Mouse (Mus musculus): Measurements from ENCODE around the gene Prkci. TPM values are rescaled to one million over a fixed set of nuclear protein-coding genes. Genes with fewer than 3 reads are reported as not detected.

The Prkci gene
- polyA plus RNA-seq (2016; fragmentation: Nextera tagmentation; extraction: Ambion mirVana): 33.1 and 39.2 TPM in 2 replicates

GRCm38 (mm10) chr3:30995283-30995898 is at the start of gene Prkci:
Gene Prkci, plus strand, starts transcription at chr3:30995747.
- no peaks in the 10 kb centered on the region for H3K9me3 ChIP-seq
- H3K36me3 ChIP-seq: no peaks in the 10 kb centered on the region
- ATAC-seq (ENCODE audit: low FRiP score, low read depth): peak; percentile 98
- H3K9ac ChIP-seq (replicated peaks): peak within 1 kb of the TSS; percentile 89
- H3K27me3 ChIP-seq: peaks cover 5% of the 10 kb centered on the region; the same call in 1 of the 2 replicates
- H3K27ac ChIP-seq (replicated peaks): peak within 1 kb of the TSS; percentile 73
- H3K4me3 ChIP-seq: peak within 1 kb of the TSS; percentile 87
- H3K4me2 ChIP-seq (replicated peaks): peak within 1 kb of the TSS; percentile 72
- peaks cover 15% of the 10 kb centered on the region for H3K4me1 ChIP-seq
- under 1% methylated on average over 44 of the region's 50 CpGs for WGBS

GRCm38 (mm10) chr3:30951652-30952051 is 43.9 kb upstream of the Prkci start:
- 93% methylated on average over 3 of the region's 3 CpGs for WGBS
- Histone ChIP-seq H3K9ac (replicated peaks) (no peak overlapping the region), H3K4me3 (no peak overlapping the region), H3K4me1 (no peaks in the 10 kb centered on the region), H3K4me2 (replicated peaks) (no peak overlapping the region), H3K9me3 (no peaks in the 10 kb centered on the region), H3K27ac (replicated peaks) (no peak overlapping the region), H3K36me3 (peaks cover 33% of the 10 kb centered on the region), H3K27me3 (no peaks in the 10 kb centered on the region)
- no peak for ATAC-seq (ENCODE audit: low FRiP score, low read depth)

GRCm38 (mm10) chr3:30952273-30953070 is 43.1 kb upstream of the Prkci start:
- Histone ChIP-seq H3K9ac (replicated peaks) (no peak overlapping the region), H3K36me3 (peaks cover 35% of the 10 kb centered on the region), H3K27me3 (no peaks in the 10 kb centered on the region), H3K4me3 (no peak overlapping the region), H3K27ac (replicated peaks) (no peak overlapping the region), H3K4me1 (no peaks in the 10 kb centered on the region), H3K4me2 (replicated peaks) (no peak overlapping the region), H3K9me3 (no peaks in the 10 kb centered on the region)
- 93% methylated on average over 12 of the region's 12 CpGs for WGBS
- no peak for ATAC-seq (ENCODE audit: low FRiP score, low read depth)

- 94% methylated on average over 6 of the region's 6 CpGs for WGBS
- peaks cover 53% of the 10 kb centered on the region for H3K36me3 ChIP-seq
These were observed 39.2 kb upstream of the Prkci start for GRCm38 (mm10) chr3:30956327-30956726.

GRCm38 (mm10) chr3:30958709-30959108 is 36.8 kb upstream of the Prkci start:
- H3K4me3 ChIP-seq: no peak overlapping the region
- peaks cover 64% of the 10 kb centered on the region for H3K36me3 ChIP-seq
- 83% methylated on average over 2 of the region's 2 CpGs for WGBS
- H3K27ac ChIP-seq (replicated peaks): no peak overlapping the region
- no peak overlapping the region for H3K4me2 ChIP-seq (replicated peaks)
- H3K9ac ChIP-seq (replicated peaks): no peak overlapping the region
- H3K4me1 ChIP-seq: no peaks in the 10 kb centered on the region; the same call in 1 of the 2 replicates
- no peak for ATAC-seq (ENCODE audit: low FRiP score, low read depth)
- no peaks in the 10 kb centered on the region for H3K9me3 ChIP-seq
- no peaks in the 10 kb centered on the region for H3K27me3 ChIP-seq

More at GRCm38 (mm10) chr3:30956327-30956726, 39.2 kb upstream of the Prkci start:
- H3K27me3 ChIP-seq: no peaks in the 10 kb centered on the region
- H3K4me2 ChIP-seq (replicated peaks): no peak overlapping the region
- no peak overlapping the region for H3K9ac ChIP-seq (replicated peaks)
- H3K4me3 ChIP-seq: no peak overlapping the region
- no peak overlapping the region for H3K27ac ChIP-seq (replicated peaks)
- ATAC-seq (ENCODE audit: low FRiP score, low read depth): no peak
- no peaks in the 10 kb centered on the region; the same call in 1 of the 2 replicates for H3K4me1 ChIP-seq
- H3K9me3 ChIP-seq: no peaks in the 10 kb centered on the region

- Histone ChIP-seq H3K4me2 (replicated peaks) (no peak overlapping the region), H3K27ac (replicated peaks) (no peak overlapping the region), H3K36me3 (peaks cover 68% of the 10 kb centered on the region), H3K27me3 (no peaks in the 10 kb centered on the region), H3K9ac (replicated peaks) (no peak overlapping the region), H3K4me3 (no peak overlapping the region), H3K9me3 (no peaks in the 10 kb centered on the region), H3K4me1 (no peaks in the 10 kb centered on the region; the same call in 1 of the 2 replicates)
- no peak for ATAC-seq (ENCODE audit: low FRiP score, low read depth)
- WGBS: 84% methylated on average over 7 of the region's 7 CpGs
These were observed 35.4 kb upstream of the Prkci start for GRCm38 (mm10) chr3:30959868-30960831.

- no peak overlapping the region for H3K4me2 ChIP-seq (replicated peaks)
- 88% methylated on average over 4 of the region's 4 CpGs for WGBS
These were observed 32.4 kb upstream of the Prkci start for GRCm38 (mm10) chr3:30963100-30963499.

GRCm38 (mm10) chr3:30964216-30964615 is 31.3 kb upstream of the Prkci start:
- no peak overlapping the region for H3K4me3 ChIP-seq
- no peak for ATAC-seq (ENCODE audit: low FRiP score, low read depth)
- WGBS: 94% methylated on average over 3 of the region's 3 CpGs
- peaks cover 8% of the 10 kb centered on the region for H3K4me1 ChIP-seq
- no peaks in the 10 kb centered on the region for H3K9me3 ChIP-seq
- H3K9ac ChIP-seq (replicated peaks): no peak overlapping the region
- H3K27me3 ChIP-seq: no peaks in the 10 kb centered on the region
- no peak overlapping the region for H3K27ac ChIP-seq (replicated peaks)
- no peak overlapping the region for H3K4me2 ChIP-seq (replicated peaks)
- peaks cover 54% of the 10 kb centered on the region for H3K36me3 ChIP-seq

More at GRCm38 (mm10) chr3:30963100-30963499, 32.4 kb upstream of the Prkci start:
- peaks cover 4% of the 10 kb centered on the region for H3K4me1 ChIP-seq
- H3K36me3 ChIP-seq: peaks cover 64% of the 10 kb centered on the region
- H3K27me3 ChIP-seq: no peaks in the 10 kb centered on the region
- no peak overlapping the region for H3K4me3 ChIP-seq
- no peak overlapping the region for H3K9ac ChIP-seq (replicated peaks)
- H3K27ac ChIP-seq (replicated peaks): no peak overlapping the region
- ATAC-seq (ENCODE audit: low FRiP score, low read depth): no peak
- H3K9me3 ChIP-seq: no peaks in the 10 kb centered on the region

- WGBS: 93% methylated on average over 13 of the region's 13 CpGs
- no peak for ATAC-seq (ENCODE audit: low FRiP score, low read depth)
- H3K27me3 ChIP-seq: no peaks in the 10 kb centered on the region
- H3K9me3 ChIP-seq: no peaks in the 10 kb centered on the region
- H3K4me1 ChIP-seq: peaks cover 8% of the 10 kb centered on the region
- no peak overlapping the region for H3K27ac ChIP-seq (replicated peaks)
- no peak overlapping the region for H3K9ac ChIP-seq (replicated peaks)
- no peak overlapping the region for H3K4me3 ChIP-seq
- peaks cover 40% of the 10 kb centered on the region for H3K36me3 ChIP-seq
- no peak overlapping the region for H3K4me2 ChIP-seq (replicated peaks)
These were observed 29.9 kb upstream of the Prkci start for GRCm38 (mm10) chr3:30965644-30966043.

GRCm38 (mm10) chr3:30968531-30969092 is 26.9 kb upstream of the Prkci start:
- Histone ChIP-seq H3K9me3 (no peaks in the 10 kb centered on the region), H3K27ac (replicated peaks) (peak overlapping the region; percentile 84), H3K4me1 (peaks cover 8% of the 10 kb centered on the region), H3K27me3 (no peaks in the 10 kb centered on the region), H3K36me3 (peaks cover 21% of the 10 kb centered on the region), H3K9ac (replicated peaks) (peak overlapping the region; percentile 97), H3K4me2 (replicated peaks) (peak overlapping the region; percentile 69), H3K4me3 (peak overlapping the region; percentile 96)
- ATAC-seq (ENCODE audit: low FRiP score, low read depth): peak; percentile 71
- under 1% methylated on average over 54 of the region's 54 CpGs for WGBS

GRCm38 (mm10) chr3:30969104-30969581 is 26.4 kb upstream of the Prkci start, which contains the start of gene Phc3:
Gene Phc3, minus strand, starts transcription at chr3:30969415.
- peak within 1 kb of the TSS; percentile 69 for H3K4me2 ChIP-seq (replicated peaks)
- peak; percentile 95 for ATAC-seq (ENCODE audit: low FRiP score, low read depth)
- no peaks in the 10 kb centered on the region for H3K9me3 ChIP-seq
- H3K4me3 ChIP-seq: peak within 1 kb of the TSS; percentile 96
- peaks cover 8% of the 10 kb centered on the region for H3K4me1 ChIP-seq
- WGBS: under 1% methylated on average over 34 of the region's 34 CpGs
- no peaks in the 10 kb centered on the region for H3K27me3 ChIP-seq
- H3K36me3 ChIP-seq: peaks cover 16% of the 10 kb centered on the region
- H3K9ac ChIP-seq (replicated peaks): peak within 1 kb of the TSS; percentile 97
- peak within 1 kb of the TSS; percentile 84 for H3K27ac ChIP-seq (replicated peaks)
